Mouse (Mus musculus) adrenal gland (tissue): ENCODE results near the gene Dusp3.

Experiments used
- intact Hi-C: fragments of 180-260 bp; cut with DNase I; formaldehyde crosslinking; loops from one replicate; pipeline ENCODE4 v1.15.1; 2025

Dusp3 gene

GRCm38 (mm10) chr11:101946525-101946924 lies 40.3 kb downstream of the Dusp3 start:
- intact Hi-C loops, result no loop called here

GRCm38 (mm10) chr11:101943055-101943454 lies 43.8 kb downstream of the Dusp3 start:
- intact Hi-C loops, result no loop called here

GRCm38 (mm10) chr11:101937108-101937507 lies 49.7 kb downstream of the Dusp3 start:
- intact Hi-C loops, result no loop called here

- intact Hi-C loops, result no loop called here
Measured at GRCm38 (mm10) chr11:101936421-101936820, 50.4 kb downstream of the Dusp3 start.

GRCm38 (mm10) chr11:101935743-101936142 lies 51.1 kb downstream of the Dusp3 start:
- intact Hi-C loops, result no loop called here

- intact Hi-C loops, result no loop called here
Measured at GRCm38 (mm10) chr11:101931978-101932377, 54.8 kb downstream of the Dusp3 start.

- intact Hi-C loops, result no loop called here
Measured at GRCm38 (mm10) chr11:101928030-101928762, 58.6 kb downstream of the Dusp3 start.

- intact Hi-C loops, result no loop called here
Measured at GRCm38 (mm10) chr11:101926951-101927589, 59.7 kb downstream of the Dusp3 start.

GRCm38 (mm10) chr11:101925636-101926035 lies 61.2 kb downstream of the Dusp3 start:
- intact Hi-C loops, result no loop called here

GRCm38 (mm10) chr11:101924441-101924976 lies 62.3 kb downstream of the Dusp3 start:
- intact Hi-C loops, result loop anchor here (5.0 kb wide), 1 partner anchor 118 kb away; the partner anchor contains the start of gene Cd300lg

- intact Hi-C loops, result loop anchor here (5.0 kb wide), 1 partner anchor 118 kb away; the partner anchor contains the start of gene Cd300lg
Measured at GRCm38 (mm10) chr11:101923988-101924387, 62.8 kb downstream of the Dusp3 start.

GRCm38 (mm10) chr11:101921361-101921952 lies 65.4 kb downstream of the Dusp3 start:
- intact Hi-C loops, result loop anchor here (5.0 kb wide), 1 partner anchor 121 kb away; the partner anchor contains the start of gene Cd300lg
